Mouse (Mus musculus) monocyte, adult 5-6 weeks (primary cell): ENCODE data around the gene Adcyap1. TPM values are rescaled to one million over a fixed set of nuclear protein-coding genes. Genes with fewer than 3 reads are reported as not detected.

Source experiments
- ATAC-seq: fragments of 153-309, 156-312 bp; replicated peaks from 2 replicates; pipeline ENCODE4 v1.8.0; 2017; ENCODE audit warnings: mild to moderate bottlenecking; ENCODE audit not compliant: low TSS enrichment, insufficient number of reproducible peaks, severe bottlenecking, poor library complexity, low FRiP score
- total RNA-seq: library from RNA; stranded (forward); fragments of 200-1000, 200-491, 200-594 nt; gene quantifications from 3 replicates; pipeline ENCODE4 v1.2.3, GENCODE M21; 2017

Adcyap1 gene
- total RNA-seq: not detected in 3 replicates

DNA sequence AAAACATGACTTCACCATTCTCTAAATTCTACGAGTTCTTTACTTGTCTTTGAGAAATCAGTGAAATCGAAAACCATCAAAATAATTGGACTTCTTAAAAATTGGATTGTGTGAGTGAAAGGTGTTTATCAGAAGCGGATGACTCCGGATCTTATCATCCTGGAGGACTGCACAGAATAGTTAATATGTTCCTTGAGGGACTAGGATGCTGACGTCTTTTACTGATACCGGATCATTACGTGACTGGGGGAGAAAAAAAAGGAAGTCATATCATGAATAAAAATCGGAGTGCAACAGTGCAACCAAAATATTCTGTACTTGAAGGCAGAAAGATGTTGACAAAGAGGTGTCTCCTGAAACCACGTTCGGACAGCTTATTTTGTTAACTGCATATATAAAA lies at the start of gene Adcyap1:
Gene Adcyap1, plus strand, starts transcription at position 301 of the 400 bp plus-strand sequence.
- ATAC-seq: no peak

DNA sequence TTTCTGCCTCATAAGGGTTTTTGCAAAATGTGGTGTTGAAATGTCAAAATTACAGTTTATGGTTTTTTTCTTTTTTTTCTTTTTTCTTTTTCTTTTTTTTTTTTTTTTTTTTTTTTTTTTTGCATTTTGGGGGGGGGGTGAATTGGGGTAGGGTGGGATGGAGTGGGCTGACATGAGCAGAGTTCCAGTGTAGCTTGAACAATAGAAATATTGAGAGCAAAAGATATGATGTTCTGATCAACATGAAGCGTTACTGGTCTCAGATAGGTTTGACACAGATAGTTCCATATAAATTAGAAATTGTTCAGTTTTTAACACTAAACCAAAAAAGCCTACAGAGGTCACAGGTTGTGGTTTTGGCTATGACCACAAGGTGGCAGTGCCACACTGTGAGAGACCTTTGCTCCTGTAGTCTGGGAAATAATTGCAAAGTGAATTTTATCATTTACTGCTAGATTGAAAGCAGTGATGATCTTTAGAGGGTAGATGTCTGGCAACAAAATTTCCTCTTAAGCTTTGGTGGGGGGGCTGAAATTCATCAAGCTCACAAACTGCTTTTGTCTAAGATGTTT lies 40.5 kb upstream of the Adcyap1 start:
- no peak for ATAC-seq

- no peak for ATAC-seq
Observed at GRCm38 (mm10) chr17:93169572-93169971, 29.2 kb upstream of the Adcyap1 start.

DNA sequence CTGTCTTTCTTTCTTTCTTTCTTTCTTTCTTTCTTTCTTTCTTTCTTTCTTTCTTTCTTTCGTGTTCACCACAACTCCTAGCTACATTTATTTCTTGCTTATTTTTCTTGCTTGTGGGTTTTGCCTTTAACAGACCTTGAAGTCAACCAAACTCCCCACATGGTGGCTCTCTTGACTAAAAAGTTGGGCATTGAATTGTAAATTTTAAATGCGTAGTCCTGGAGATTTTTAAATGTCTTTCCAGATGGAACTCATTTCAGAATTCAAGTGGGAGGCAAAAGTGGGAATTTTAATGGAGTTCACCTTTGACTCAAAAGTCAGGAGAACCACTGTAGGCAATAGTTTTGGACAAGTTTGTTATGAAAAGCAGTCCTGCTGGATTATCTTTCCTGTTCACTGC lies 2.0 kb upstream of the Adcyap1 start:
- ATAC-seq: no peak

- no peak for ATAC-seq
Observed at GRCm38 (mm10) chr17:93198213-93198612, 604 bp upstream of the Adcyap1 start.

GRCm38 (mm10) chr17:93199218-93199617 lies 401 bp downstream of the Adcyap1 start:
- ATAC-seq: no peak

GRCm38 (mm10) chr17:93199747-93200146 lies 930 bp downstream of the Adcyap1 start:
- no peak for ATAC-seq

- ATAC-seq: no peak
Observed at GRCm38 (mm10) chr17:93200386-93201264, 1.8 kb downstream of the Adcyap1 start.

DNA sequence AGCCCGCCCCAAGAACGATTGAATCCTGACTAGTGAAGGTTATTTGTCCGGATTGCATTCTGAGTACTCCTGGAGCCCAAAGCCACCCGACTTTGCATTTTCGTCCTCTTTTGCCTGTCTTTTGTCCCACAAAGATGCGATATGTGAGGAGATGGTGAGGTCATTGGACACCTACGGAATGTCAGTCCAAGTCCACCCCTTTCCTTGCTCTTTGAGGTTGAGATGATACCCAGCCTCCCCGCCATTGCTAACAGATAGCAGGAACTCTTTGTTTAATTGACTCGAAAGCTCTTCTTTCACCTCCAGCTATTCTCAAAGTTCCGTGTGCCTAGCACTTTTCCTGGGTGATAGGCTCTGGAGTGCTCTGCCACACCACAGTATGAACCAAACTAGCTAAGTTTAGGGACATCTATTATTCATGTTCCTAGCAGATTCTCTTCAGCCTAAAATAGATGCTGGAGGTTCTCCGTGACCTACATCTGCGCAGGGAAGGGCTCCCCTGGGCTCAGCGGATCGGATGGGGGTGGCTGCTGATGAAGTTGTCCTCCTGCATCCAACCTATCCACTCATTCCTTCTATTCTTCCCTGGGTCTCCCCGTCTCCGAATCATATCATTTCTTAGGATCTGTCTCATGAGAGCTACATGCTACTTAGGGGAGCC lies 2.6 kb downstream of the Adcyap1 start:
- ATAC-seq: no peak

DNA sequence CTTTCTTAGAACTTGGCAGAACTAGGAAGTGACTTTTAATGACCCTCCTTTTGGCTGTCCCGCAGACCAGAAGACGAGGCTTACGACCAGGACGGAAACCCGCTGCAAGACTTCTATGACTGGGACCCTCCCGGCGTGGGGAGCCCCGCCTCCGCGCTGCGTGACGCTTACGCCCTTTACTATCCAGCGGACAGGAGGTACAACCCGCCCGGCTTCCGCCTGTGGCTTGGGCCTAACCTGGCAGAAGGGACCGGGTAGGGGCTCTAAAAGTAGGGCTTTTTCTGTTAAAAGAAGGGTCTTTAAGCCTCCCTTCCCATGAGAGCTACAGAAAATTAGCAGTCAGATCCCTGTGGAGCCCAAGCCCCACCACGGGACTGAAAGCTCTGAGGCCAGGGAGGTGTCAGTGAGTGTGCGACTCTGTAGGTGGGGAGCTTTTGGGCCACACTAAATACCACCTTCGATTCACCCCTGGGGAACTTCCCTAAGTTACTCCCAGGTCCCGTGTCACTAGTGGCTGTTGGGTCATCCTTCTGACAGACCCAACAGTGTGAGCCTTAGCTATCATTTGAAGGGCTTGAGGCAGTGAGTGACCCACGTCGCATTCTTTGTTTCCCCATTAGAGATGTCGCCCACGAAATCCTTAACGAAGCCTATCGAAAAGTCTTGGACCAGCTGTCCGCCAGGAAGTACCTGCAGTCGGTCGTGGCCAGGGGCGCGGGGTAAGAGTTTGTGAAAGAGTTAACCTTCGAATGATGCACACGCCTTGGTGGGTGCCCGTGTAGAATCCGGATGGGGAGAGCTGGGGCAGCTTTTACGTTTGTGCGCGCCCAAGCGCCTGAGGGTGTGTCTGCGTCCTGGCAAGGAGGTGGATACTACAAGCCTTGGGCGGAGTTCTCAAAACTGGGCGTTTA lies 3.6 kb downstream of the Adcyap1 start:
- ATAC-seq: no peak

- no peak for ATAC-seq
Observed at GRCm38 (mm10) chr17:93203076-93204031, 4.5 kb downstream of the Adcyap1 start.

DNA sequence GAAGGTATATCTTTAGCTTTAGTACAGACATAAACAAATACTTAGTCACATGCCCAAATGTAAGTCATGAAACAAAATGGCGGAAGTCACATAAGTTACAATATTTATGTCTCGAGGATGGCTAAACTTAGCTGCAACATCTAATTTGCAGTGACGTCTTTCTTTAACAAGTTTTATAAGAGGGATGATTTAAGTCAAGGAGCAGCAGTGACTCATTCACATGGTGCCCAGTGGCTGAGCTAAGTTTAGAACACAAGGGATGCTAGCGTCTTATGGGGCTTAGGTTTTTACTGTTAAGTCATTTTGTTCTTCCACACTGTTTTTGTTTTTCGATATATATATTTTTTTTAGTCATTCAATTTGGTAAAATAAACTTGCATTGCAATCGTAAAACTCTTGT lies 19.0 kb downstream of the Adcyap1 start:
- ATAC-seq: no peak

GRCm38 (mm10) chr17:93218640-93219039 lies 19.8 kb downstream of the Adcyap1 start:
- no peak for ATAC-seq

DNA sequence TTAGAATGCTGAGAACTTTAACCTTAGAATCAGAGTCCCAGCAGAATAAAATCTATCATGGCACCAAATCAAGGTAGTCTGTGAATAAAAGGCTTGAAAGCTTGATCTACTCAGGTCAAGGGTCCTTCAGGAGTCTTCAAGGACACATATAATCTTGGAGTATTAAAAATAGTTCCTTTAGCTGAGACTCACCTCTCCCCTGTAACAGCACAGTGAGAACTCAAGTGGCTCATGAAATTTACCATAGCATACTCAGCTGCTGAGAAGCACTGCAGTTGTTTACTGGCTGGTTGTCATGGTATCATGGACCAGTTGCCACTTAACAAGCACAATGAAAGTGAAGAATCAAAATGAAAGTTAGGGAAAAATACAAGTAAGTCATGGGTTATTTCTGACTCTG lies 38.5 kb downstream of the Adcyap1 start:
- ATAC-seq: no peak
